Comparison of ENCODE assay signal across 10 mouse cellular contexts in genomic region chr4:41026086-41026787, GRCm38 (mm10). TPM values are rescaled to one million over a fixed set of nuclear protein-coding genes. Genes with fewer than 3 reads are reported as not detected.
DNase-seq lines count a peak whose midpoint lies in the region; ATAC-seq lines count a peak whose summit lies in the region.
"Had no signal": no experiment of that assay in that cellular context is flagged by ENCODE, and none has a peak within 500 bp of the region (broad histone marks: within the 10 kb centered on the region; RNA-seq: fewer than 3 reads in every experiment).

No protein-coding gene starts in this region.

- ATAC-seq in granulocyte monocyte progenitor cell, adult 5-6 weeks (replicated peaks; ENCODE audit: poor library complexity, severe bottlenecking) = peak; percentile 51; the same call in 1 of the 2 replicates
- ATAC-seq in megakaryocyte progenitor cell, adult 5-6 weeks (replicated peaks; ENCODE audit: poor library complexity) = peak; percentile 71
- no peak for ATAC-seq in frontal cortex, adult (ENCODE audit: low TSS enrichment)

- peak; percentile 62 for DNase-seq in adrenal gland, postnatal 14 days
- DNase-seq in adrenal gland, postnatal 4 days (ENCODE audit: low spot score in 2 of 2) = no peak
- DNase-seq in NIH3T3 (ENCODE audit: low read depth) = peak; percentile 44
- DNase-seq in frontal cortex, postnatal 10 days (ENCODE audit: low spot score in 2 of 2) = no peak
- DNase-seq in ovary, postnatal 10 days (ENCODE audit: low spot score) = no peak
- DNase-seq: kidney, adult 18-20 months; thymus, postnatal 36 days had no signal

RNA-seq across cellular contexts. Expression of gene Aqp7, which starts 21.7 kb away (rescaled TPM):
- 62.7 and 67.7 TPM in 2 replicates for total RNA-seq in adrenal gland, postnatal 14 days (2021)
- total RNA-seq in adrenal gland, postnatal 4 days (2021) = 10 to 100 TPM; 14.9 to 21.6 TPM
- total RNA-seq in granulocyte monocyte progenitor cell, adult 5-6 weeks (2014; fragmentation: Nextera tagmentation) = not detected in 2 replicates
- total RNA-seq in granulocyte monocyte progenitor cell, adult 5-6 weeks (2017) = not detected in 2 replicates
- total RNA-seq in megakaryocyte progenitor cell, adult 5-6 weeks (2015) = 0.20 TPM in 1 of 2 replicates, not detected in the other
- total RNA-seq in megakaryocyte progenitor cell, adult 5-6 weeks (2017) = not detected in 2 replicates

RNA-seq across cellular contexts. Expression of gene Nfx1, which starts 55.5 kb away (rescaled TPM):
- total RNA-seq in adrenal gland, postnatal 14 days (2021) = 63.1 and 69.5 TPM in 2 replicates
- total RNA-seq in adrenal gland, postnatal 4 days (2021) = 100 to 1,000 TPM; 107 to 110 TPM
- 60.0 and 67.3 TPM in 2 replicates for total RNA-seq in granulocyte monocyte progenitor cell, adult 5-6 weeks (2014; fragmentation: Nextera tagmentation)
- 63.7 and 66.7 TPM in 2 replicates for total RNA-seq in granulocyte monocyte progenitor cell, adult 5-6 weeks (2017)
- 47.5 and 51.8 TPM in 2 replicates for total RNA-seq in megakaryocyte progenitor cell, adult 5-6 weeks (2015)
- 70.5 and 71.5 TPM in 2 replicates for total RNA-seq in megakaryocyte progenitor cell, adult 5-6 weeks (2017)

Comparison
In these comparisons a context has a peak if more than half of its experiments do, and no peak if none do; other contexts are left out.
1. DNase-seq: peak in adrenal gland, postnatal 14 days (single experiment) and NIH3T3 (single experiment); none in adrenal gland, postnatal 4 days (0 of 2), frontal cortex, postnatal 10 days (0 of 2) and ovary, postnatal 10 days (single experiment).
2. RNA of gene Aqp7, which starts 21.7 kb away (total RNA-seq): 62.7 to 67.7 TPM in adrenal gland, postnatal 14 days and 14.9 to 21.6 TPM in adrenal gland, postnatal 4 days; not detected in granulocyte monocyte progenitor cell, adult 5-6 weeks and 0.20 TPM in megakaryocyte progenitor cell, adult 5-6 weeks; every median in the first group is over 10 times any median in the second.